Mouse (Mus musculus) left cerebral cortex, adult 2 months (tissue): ENCODE results near the gene Gm35315. TPM values are rescaled to one million over a fixed set of nuclear protein-coding genes. Genes with fewer than 3 reads are reported as not detected.
"Not testable (repeated sequence)": the region's sequence is repeated elsewhere in the genome, so short reads cannot be mapped to it uniquely, and the experiment has no call there.

Source experiments
- DNase-seq, 2 experiments: peaks; one replicate each; pipeline ENCODE4 v3.0.0; 2021 to 2022; ENCODE audit warnings: low spot score in 2 of 2, mixed read lengths in 1 of 2; ENCODE audit errors: extremely low spot score in 1 of 2
- H3K27ac ChIP-seq: fragments of 200-600 bp; 2 replicates; pipeline ENCODE4 v1.8.1; 2022
- H3K4me3 ChIP-seq: fragments of 200-600 bp; 2 replicates; pipeline ENCODE4 v1.8.1; 2022
- CTCF ChIP-seq: fragments of 200-600 bp; IDR thresholded peaks from 2 replicates; pipeline ENCODE4 v1.8.1; 2022; ENCODE audit warnings: antibody characterized with exemption, mild to moderate bottlenecking, moderate library complexity
- intact Hi-C: fragments of 180-260 bp; cut with DNase I; formaldehyde crosslinking; loops from one replicate; pipeline ENCODE4 v1.15.1; 2025
- long read RNA-seq, 2 experiments: library from polyadenylated mRNA; stranded (forward); transcript quantifications; one replicate each; pipeline ENCODE4 v2.0.0; 2021; ENCODE audit warnings: borderline mapping rate in 2 of 2
- total RNA-seq, 2 experiments: library from RNA; stranded (reverse); gene quantifications; 2 replicates each; pipeline ENCODE4 v1.2.3; 2021

Gm35315 gene
- under 1 TPM; 0.42 to 0.59 TPM for total RNA-seq
- long read RNA-seq, experiment 1, partial matches to known transcripts = 0 of 2 reads
- long read RNA-seq, experiment 1, other reads (novel, unspliced or antisense) = 1 of 2 reads
- long read RNA-seq, experiment 2 = 0 reads

DNA sequence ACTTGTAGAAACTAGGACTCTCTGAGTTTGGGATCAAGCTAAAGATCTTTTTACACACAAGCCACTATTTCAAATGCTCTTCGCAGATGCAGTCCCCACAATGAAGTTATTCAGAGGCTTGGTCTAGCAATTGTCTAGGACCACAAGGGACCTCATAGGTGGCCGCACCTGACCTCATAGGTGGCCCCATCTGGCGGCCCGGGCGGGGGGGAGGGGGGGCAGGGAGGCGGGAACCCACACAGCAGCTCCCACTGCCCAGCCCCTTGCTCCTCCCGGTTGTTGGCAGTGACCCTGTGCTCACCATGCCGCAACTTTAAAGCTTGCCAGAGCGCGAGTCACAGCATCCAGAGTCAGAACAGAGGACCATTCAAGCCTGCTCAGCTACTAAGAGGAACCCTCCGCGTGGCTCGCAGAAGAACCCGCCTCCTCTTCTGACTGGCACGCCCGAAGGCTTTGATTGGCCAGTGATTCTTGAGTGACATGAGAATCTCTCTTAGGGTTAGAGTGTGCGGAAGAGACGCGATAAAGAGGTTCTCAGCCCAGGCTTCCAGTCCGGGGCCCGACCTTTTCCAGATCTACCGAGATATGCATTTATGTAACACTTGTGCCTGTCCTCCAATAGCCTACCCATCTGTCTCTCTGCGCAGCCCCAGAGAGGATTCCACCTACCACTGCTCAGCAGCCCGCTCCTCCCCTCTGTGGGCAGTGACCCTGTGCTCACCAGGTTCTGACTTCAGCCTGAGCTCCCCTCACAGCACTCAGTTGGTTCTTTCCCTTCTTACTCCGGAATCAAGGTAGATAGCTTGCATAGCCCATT lies at the start of gene Gm35315:
Gene Gm35315 (minus strand): TSS at position 391 of the 817 bp plus-strand sequence.
- no peak for TF ChIP-seq CTCF
- H3K27ac ChIP-seq = peak within 1 kb of the TSS; percentile 94
- H3K4me3 ChIP-seq = peak within 1 kb of the TSS; percentile 64
- intact Hi-C loops = loop anchor here (2.0 kb wide), 1 partner anchor 35 kb away; no protein-coding TSS in a partner anchor
- peak; percentile 84 to 88 for DNase-seq

- TF ChIP-seq CTCF = peak; percentile 37
- Histone ChIP-seq H3K27ac (no peak overlapping the region), H3K4me3 (no peak overlapping the region)
- DNase-seq = no peak
- intact Hi-C loops = no loop called here
Measured at GRCm38 (mm10) chr5:110143007-110143406, 48.8 kb upstream of the Gm35315 start.

- no peak for DNase-seq
- intact Hi-C loops = no loop called here
- no peak for TF ChIP-seq CTCF
- no peak overlapping the region for H3K27ac ChIP-seq
- H3K4me3 ChIP-seq = no peak overlapping the region
Measured at GRCm38 (mm10) chr5:110142309-110142708, 48.1 kb upstream of the Gm35315 start.

- no peak for TF ChIP-seq CTCF
- no peak for DNase-seq
- no peak overlapping the region for H3K27ac ChIP-seq
- intact Hi-C loops = no loop called here
- H3K4me3 ChIP-seq = no peak overlapping the region
Measured at GRCm38 (mm10) chr5:110140424-110140823, 46.2 kb upstream of the Gm35315 start.

GRCm38 (mm10) chr5:110139325-110139724 lies 45.1 kb upstream of the Gm35315 start:
- DNase-seq = no peak
- Histone ChIP-seq H3K27ac (no peak overlapping the region), H3K4me3 (no peak overlapping the region)
- intact Hi-C loops = no loop called here
- no peak for TF ChIP-seq CTCF

- H3K4me3 ChIP-seq = no peak overlapping the region
- intact Hi-C loops = no loop called here
Measured at GRCm38 (mm10) chr5:110137816-110138215, 43.6 kb upstream of the Gm35315 start.

GRCm38 (mm10) chr5:110136087-110136464 lies 41.9 kb upstream of the Gm35315 start:
- DNase-seq = no peak
- no peak for TF ChIP-seq CTCF
- Histone ChIP-seq H3K4me3 (peak overlapping the region; percentile 97), H3K27ac (peak overlapping the region; percentile 87)
- intact Hi-C loops = no loop called here

More at GRCm38 (mm10) chr5:110137816-110138215, 43.6 kb upstream of the Gm35315 start:
- no peak for DNase-seq
- H3K27ac ChIP-seq = no peak overlapping the region
- no peak for TF ChIP-seq CTCF

- no peak; the same call in none of the 2 replicates for TF ChIP-seq CTCF
- peak within 1 kb of the TSS; percentile 87 for H3K27ac ChIP-seq
- intact Hi-C loops = loop anchor here (2.0 kb wide), 2 partner anchors 27 to 77 kb away; partner anchors contain the start of gene Gtpbp6
Measured at GRCm38 (mm10) chr5:110135293-110136086, 41.3 kb upstream of the Gm35315 start, which contains the start of gene Chfr. Gene Chfr (plus strand): TSS chr5:110135842.

DNA sequence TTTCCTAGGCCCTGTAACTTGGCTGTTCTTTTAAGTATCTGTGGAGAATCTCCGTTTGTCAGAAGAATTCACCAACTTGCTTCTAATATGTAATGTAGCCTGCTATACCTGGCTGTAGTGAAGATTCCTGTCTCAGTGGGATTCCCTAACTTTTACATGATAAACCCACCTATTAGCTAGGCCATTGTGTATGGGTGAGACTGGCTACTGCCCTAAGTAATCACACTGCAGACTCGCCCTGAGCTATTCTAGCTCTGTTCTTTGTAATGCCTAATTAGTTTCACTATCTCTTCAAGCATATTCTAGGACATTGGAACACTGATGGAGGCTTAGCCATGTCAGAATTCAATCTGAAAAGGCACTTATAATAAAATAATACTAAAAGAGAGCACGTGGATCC lies 28.2 kb upstream of the Gm35315 start:
- intact Hi-C loops, H3K4me3 ChIP-seq, H3K27ac ChIP-seq, DNase-seq: not testable (repeated sequence)

More at GRCm38 (mm10) chr5:110135293-110136086, 41.3 kb upstream of the Gm35315 start, which contains the start of gene Chfr:
- DNase-seq = peak; percentile 99 to 100
- H3K4me3 ChIP-seq = peak within 1 kb of the TSS; percentile 97

GRCm38 (mm10) chr5:110109991-110110441 lies 15.8 kb upstream of the Gm35315 start, which contains the start of gene Zfp605:
Gene Zfp605 (plus strand): TSS chr5:110110092.
- DNase-seq = peak; percentile 91
- Histone ChIP-seq H3K4me3 (peak within 1 kb of the TSS; percentile 76), H3K27ac (peak within 1 kb of the TSS; percentile 89)
- intact Hi-C loops = loop anchor here (2.0 to 10.0 kb wide), 4 partner anchors 25 to 1455 kb away; partner anchors contain the start of genes Chfr and Zfp932
- TF ChIP-seq CTCF = no peak

DNA sequence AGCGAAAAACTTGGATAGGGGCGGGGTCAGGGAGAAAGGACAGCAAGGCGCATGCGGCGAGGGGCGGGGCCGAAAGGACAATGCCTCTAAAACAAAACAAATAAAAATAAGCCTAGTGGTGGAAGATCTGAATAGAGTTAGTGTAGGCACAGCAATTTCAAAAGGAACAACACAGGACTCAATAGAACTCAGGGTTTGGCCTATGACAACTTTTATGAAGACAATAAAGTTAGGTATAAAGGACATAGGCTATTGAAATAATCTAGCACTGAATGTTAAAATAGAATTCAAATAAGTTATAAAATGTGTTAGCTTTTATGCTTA lies 14.0 kb upstream of the Gm35315 start:
- peak; percentile 39 for TF ChIP-seq CTCF
- peak overlapping the region; percentile 92 for H3K4me3 ChIP-seq
- no peak for DNase-seq
- peak overlapping the region; percentile 77 for H3K27ac ChIP-seq
- intact Hi-C loops = loop anchor here (2.0 to 10.0 kb wide), 4 partner anchors 27 to 1453 kb away; partner anchors contain the start of genes Chfr and Zfp932
